Mouse (Mus musculus): ENCODE results near the gene Anxa11. TPM values are rescaled to one million over a fixed set of nuclear protein-coding genes. Genes with fewer than 3 reads are reported as not detected.

Gene Anxa11
- total RNA-seq, 2 experiments from 2014 or later: 54.9 to 58.8 TPM

Small RNAs within 50 kb of the gene (microRNA-seq; reads per million reads assigned to microRNA genes)
- not detected for gene Gm23701

Other genes with a start within 250 kb of the Anxa11 start
- gene Ppif, start 148.0 kb upstream of the Anxa11 start, total RNA-seq (2021): 10 to 100 TPM; 35.2 to 38.8 TPM
- 10 to 100 TPM; 30.2 to 34.7 TPM for gene Zcchc24, start 73.1 kb upstream of the Anxa11 start, total RNA-seq (2021)
- gene Plac9a, start 60.9 kb downstream of the Anxa11 start, total RNA-seq (2021): 1 to 10 TPM; 1.7 to 2.4 TPM
- gene Tmem254a, start 85.5 kb downstream of the Anxa11 start, total RNA-seq (2021): 1 to 10 TPM; 6.2 to 7.2 TPM
- not detected for gene Cphx1, start 96.1 kb downstream of the Anxa11 start, total RNA-seq (2021)
- gene Duxbl1, start 136.4 kb downstream of the Anxa11 start, total RNA-seq (2021): 1 to 10 TPM; 2.5 to 2.8 TPM
- gene Gm9780, start 200.6 kb downstream of the Anxa11 start, total RNA-seq (2021): 10 to 100 TPM; 11.6 to 22.2 TPM
- gene Tmem254c, start 225.2 kb downstream of the Anxa11 start, total RNA-seq (2021): 10 to 100 TPM; 22.2 to 45.4 TPM
- not detected for gene Cphx2, start 239.4 kb downstream of the Anxa11 start, total RNA-seq (2021)
- not detected for gene Cphx3, start 240.1 kb downstream of the Anxa11 start, total RNA-seq (2021)

All from adrenal gland, postnatal 4 days (tissue).